Mouse (Mus musculus) MN1 (cell line): ENCODE data around the gene Herc6.
"Not testable (repeated sequence)": the region's sequence is repeated elsewhere in the genome, so short reads cannot be mapped to it uniquely, and the experiment has no call there.

Source experiments
- DNase-seq: peaks from one replicate; pipeline ENCODE4 v3.0.0-alpha.2; 2016; ENCODE audit warnings: low spot score

Gene Herc6

GRCm38 (mm10) chr6:57580881-57581548 lies at the start of gene Herc6:
TSS of gene Herc6 (plus strand) at chr6:57581000.
- DNase-seq: peak; percentile 65

- DNase-seq: no peak
These were observed 49.8 kb upstream of the Herc6 start for GRCm38 (mm10) chr6:57531011-57531410.

GRCm38 (mm10) chr6:57531441-57531840 lies 49.4 kb upstream of the Herc6 start:
- DNase-seq: no peak

GRCm38 (mm10) chr6:57532022-57532421 lies 48.8 kb upstream of the Herc6 start:
- no peak for DNase-seq

GRCm38 (mm10) chr6:57533410-57533809 lies 47.4 kb upstream of the Herc6 start:
- DNase-seq: no peak

- peak; percentile 7 for DNase-seq
These were observed 46.6 kb upstream of the Herc6 start for GRCm38 (mm10) chr6:57534231-57534610.

- peak; percentile 53 for DNase-seq
These were observed 46.1 kb upstream of the Herc6 start for GRCm38 (mm10) chr6:57534611-57535286.

GRCm38 (mm10) chr6:57535386-57535936 lies 45.3 kb upstream of the Herc6 start, which contains the start of gene Ppm1k:
TSS of gene Ppm1k (minus strand) at chr6:57535468.
- DNase-seq: peak; percentile 98

- DNase-seq: peak; percentile 26
These were observed 44.7 kb upstream of the Herc6 start for GRCm38 (mm10) chr6:57535971-57536669.

GRCm38 (mm10) chr6:57537887-57538286 lies 42.9 kb upstream of the Herc6 start:
- no peak for DNase-seq

GRCm38 (mm10) chr6:57540950-57541498 lies 39.8 kb upstream of the Herc6 start:
- DNase-seq: no peak

GRCm38 (mm10) chr6:57541737-57542335 lies 39.0 kb upstream of the Herc6 start:
- DNase-seq: no peak

GRCm38 (mm10) chr6:57543591-57543990 lies 37.2 kb upstream of the Herc6 start:
- not testable (repeated sequence) for DNase-seq

- no peak for DNase-seq
These were observed 35.9 kb upstream of the Herc6 start for GRCm38 (mm10) chr6:57544866-57545265.

GRCm38 (mm10) chr6:57551211-57551796 lies 29.5 kb upstream of the Herc6 start:
- no peak for DNase-seq

- no peak for DNase-seq
These were observed 22.9 kb upstream of the Herc6 start for GRCm38 (mm10) chr6:57557796-57558317.

- DNase-seq: no peak
These were observed 17.3 kb upstream of the Herc6 start for GRCm38 (mm10) chr6:57563454-57563853.

- DNase-seq: no peak
These were observed 15.3 kb upstream of the Herc6 start for GRCm38 (mm10) chr6:57565452-57565851.

- no peak for DNase-seq
These were observed 13.2 kb upstream of the Herc6 start for GRCm38 (mm10) chr6:57567630-57568029.

GRCm38 (mm10) chr6:57570170-57570974 lies 10.4 kb upstream of the Herc6 start:
- peak; percentile 67 for DNase-seq
